In genomic region chr7:123354392-123354791, GRCm38 (mm10) we compare ENCODE assay signal across 23 mouse cellular contexts. TPM values are rescaled to one million over a fixed set of nuclear protein-coding genes. Genes with fewer than 3 reads are reported as not detected.
A peak's percentile ranks its signal among the peaks of the same experiment; 100 is the strongest.
DNase-seq lines count a peak whose midpoint lies in the region; ATAC-seq lines count a peak whose summit lies in the region.
"Had no signal": no experiment of that assay in that cellular context is flagged by ENCODE, and none has a peak within 500 bp of the region (broad histone marks: within the 10 kb centered on the region; RNA-seq: fewer than 3 reads in every experiment).

No protein-coding gene starts in this region.

- H3K4me2 ChIP-seq in liver, embryonic 13.5 days, result peak overlapping the region; percentile 67
- no peak overlapping the region for H3K4me2 ChIP-seq in hindbrain, embryonic 11.5 days (replicated peaks; ENCODE audit: low read depth, low read length)
- H3K4me2 ChIP-seq: forebrain, embryonic 12.5 days; midbrain, embryonic 11.5 days; neural tube, embryonic 12.5 days had no signal

- DNase-seq in 416B (ENCODE audit: low read depth), result peak; percentile 88
- no peak for DNase-seq in liver, embryonic 13.5 days
- DNase-seq in c-Kit-positive CD71-positive TER-119-positive erythroid progenitor cells, embryonic 14.5 days (ENCODE audit: low spot score), result no peak
- no peak for DNase-seq in hindbrain, embryonic 11.5 days (ENCODE audit: low spot score)
- DNase-seq: adrenal gland, postnatal 10 days; cerebellum, postnatal 10 days; embryo, embryonic 11 days; gastrocnemius, postnatal 14 days; kidney, postnatal 36 days; layer of hippocampus, adult 9-11 months; lung, adult 18-20 months; lung, postnatal 14 days; right cerebral cortex, adult 18-20 months; thymus, postnatal 4 days had no signal

- peak overlapping the region; percentile 49 for H3K9ac ChIP-seq in liver, embryonic 13.5 days
- H3K9ac ChIP-seq in hindbrain, embryonic 11.5 days (ENCODE audit: low read depth, low read length), result no peak overlapping the region
- H3K9ac ChIP-seq: forebrain, embryonic 12.5 days; neural tube, embryonic 12.5 days had no signal

- H3K36me3 ChIP-seq in liver, embryonic 13.5 days, result peaks cover 10% of the 10 kb centered on the region; the same call in 1 of the 2 replicates
- peaks cover 17% of the 10 kb centered on the region for H3K36me3 ChIP-seq in megakaryocyte, embryonic 14.5 days (replicated peaks; ENCODE audit: low read length)
- H3K36me3 ChIP-seq in hindbrain, embryonic 11.5 days (ENCODE audit: control insufficient read depth, insufficient read depth, low read length), result no peaks in the 10 kb centered on the region
- H3K36me3 ChIP-seq: forebrain, embryonic 12.5 days; neural tube, embryonic 12.5 days had no signal

- ATAC-seq in erythroid progenitor cell, adult 5-6 weeks (replicated peaks; ENCODE audit: low FRiP score, poor library complexity, severe bottlenecking), result peak; percentile 28; the same call in 1 of the 2 replicates
- ATAC-seq in liver, embryonic 13.5 days (ENCODE audit: low read depth), result 0 out of 2 replicates have a peak, but pooled peaks have one; percentile 21
- ATAC-seq in activated CD4-positive, CD25-positive, alpha-beta regulatory T cell, adult 4 months, result no peak
- no peak for ATAC-seq in hindbrain, embryonic 11.5 days (ENCODE audit: low FRiP score)

- H3K27me3 ChIP-seq in liver, embryonic 13.5 days, result no peaks in the 10 kb centered on the region
- H3K27me3 ChIP-seq in megakaryocyte, embryonic 14.5 days (replicated peaks), result no peaks in the 10 kb centered on the region
- H3K27me3 ChIP-seq in hindbrain, embryonic 11.5 days (ENCODE audit: control insufficient read depth, insufficient read depth, low read length), result no peaks in the 10 kb centered on the region
- H3K27me3 ChIP-seq: forebrain, embryonic 12.5 days; neural tube, embryonic 12.5 days had no signal

- H3K4me3 ChIP-seq in liver, embryonic 13.5 days (replicated peaks), result peak overlapping the region; percentile 34
- H3K4me3 ChIP-seq in megakaryocyte, embryonic 14.5 days (replicated peaks), result peak overlapping the region; percentile 23
- no peak overlapping the region for H3K4me3 ChIP-seq in hindbrain, embryonic 11.5 days (ENCODE audit: low read depth, low read length)
- H3K4me3 ChIP-seq: forebrain, embryonic 12.5 days; hindbrain, embryonic 10.5 days; left cerebral cortex, adult 2 months; limb, embryonic 10.5 days; neural tube, embryonic 12.5 days had no signal

- no peaks in the 10 kb centered on the region for H3K9me3 ChIP-seq in liver, embryonic 13.5 days (replicated peaks)
- no peaks in the 10 kb centered on the region for H3K9me3 ChIP-seq in megakaryocyte, embryonic 14.5 days
- no peaks in the 10 kb centered on the region for H3K9me3 ChIP-seq in hindbrain, embryonic 11.5 days (ENCODE audit: control insufficient read depth, low read length)
- H3K9me3 ChIP-seq: forebrain, embryonic 12.5 days; hindbrain, embryonic 10.5 days; limb, embryonic 10.5 days; neural tube, embryonic 12.5 days had no signal

- H3K27ac ChIP-seq in liver, embryonic 13.5 days, result peak overlapping the region; percentile 86
- H3K27ac ChIP-seq in hindbrain, embryonic 11.5 days (ENCODE audit: low read depth, low read length), result no peak overlapping the region
- H3K27ac ChIP-seq: forebrain, embryonic 12.5 days; hindbrain, embryonic 10.5 days; left cerebral cortex, adult 2 months; limb, embryonic 10.5 days; neural tube, embryonic 12.5 days had no signal

- 47% methylated on average over 5 of the region's 5 CpGs for WGBS in liver, embryonic 13.5 days (ENCODE audit: insufficient replicate concordance)
- 85% methylated on average over 5 of the region's 5 CpGs for WGBS in hindbrain, embryonic 11.5 days

- peaks cover 95% of the 10 kb centered on the region for H3K4me1 ChIP-seq in liver, embryonic 13.5 days (replicated peaks)
- peaks cover 78% of the 10 kb centered on the region for H3K4me1 ChIP-seq in megakaryocyte, embryonic 14.5 days
- H3K4me1 ChIP-seq in hindbrain, embryonic 11.5 days (replicated peaks; ENCODE audit: control insufficient read depth, insufficient read depth, low read length), result no peaks in the 10 kb centered on the region

RNA-seq across cellular contexts. Expression of gene Lcmt1, which starts 15.2 kb away (rescaled TPM):
- 16.8 and 24.9 TPM in 2 replicates for total RNA-seq in erythroid progenitor cell, adult 5-6 weeks (2015; ENCODE audit: low replicate concordance)
- total RNA-seq in erythroid progenitor cell, adult 5-6 weeks (2017; ENCODE audit: low replicate concordance), result 16.0 and 21.4 TPM in 2 replicates
- 30.6 and 33.7 TPM in 2 replicates for polyA plus RNA-seq in liver, embryonic 13.5 days (2015; fragmentation: Nextera tagmentation; extraction: Ambion mirVana)
- 2.3 and 4.3 TPM in 2 replicates for polyA plus RNA-seq in megakaryocyte, embryonic 14.5 days (2012; ENCODE audit: insufficient read depth, low replicate concordance)
- 10 to 100 TPM; 31.9 to 37.4 TPM for polyA plus RNA-seq in activated CD4-positive, CD25-positive, alpha-beta regulatory T cell, adult 4 months (2017; shearing (Covaris generic))
- polyA plus RNA-seq in hindbrain, embryonic 11.5 days (2014; fragmentation: Nextera tagmentation; extraction: Ambion mirVana), result 69.5 and 70.5 TPM in 2 replicates

RNA-seq across cellular contexts. Expression of gene Arhgap17, which starts 15.3 kb away (rescaled TPM):
- 32.8 and 34.0 TPM in 2 replicates for total RNA-seq in erythroid progenitor cell, adult 5-6 weeks (2015; ENCODE audit: low replicate concordance)
- total RNA-seq in erythroid progenitor cell, adult 5-6 weeks (2017; ENCODE audit: low replicate concordance), result 11.4 and 15.7 TPM in 2 replicates
- 8.5 and 12.0 TPM in 2 replicates for polyA plus RNA-seq in liver, embryonic 13.5 days (2015; fragmentation: Nextera tagmentation; extraction: Ambion mirVana)
- 51.0 and 54.9 TPM in 2 replicates for polyA plus RNA-seq in megakaryocyte, embryonic 14.5 days (2012; ENCODE audit: insufficient read depth, low replicate concordance)
- 10 to 100 TPM; 17.8 to 24.4 TPM for polyA plus RNA-seq in activated CD4-positive, CD25-positive, alpha-beta regulatory T cell, adult 4 months (2017; shearing (Covaris generic))
- polyA plus RNA-seq in hindbrain, embryonic 11.5 days (2014; fragmentation: Nextera tagmentation; extraction: Ambion mirVana), result 23.6 and 25.8 TPM in 2 replicates

Comparison
In these comparisons a context has a peak if more than half of its experiments do, and no peak if none do; other contexts are left out.
1. ATAC-seq: peak in erythroid progenitor cell, adult 5-6 weeks (single experiment) and liver, embryonic 13.5 days (single experiment); none in activated CD4-positive, CD25-positive, alpha-beta regulatory T cell, adult 4 months (single experiment) and hindbrain, embryonic 11.5 days (single experiment).